Mouse (Mus musculus) forebrain, embryonic 16.5 days (tissue): ENCODE data around the gene Gm10638. TPM values are rescaled to one million over a fixed set of nuclear protein-coding genes. Genes with fewer than 3 reads are reported as not detected.

Experiments used
- ATAC-seq: fragments of 200-750 bp; cut with Nextera tagmentation; 2 replicates; pipeline ENCODE4 v1.8.0; 2017; ENCODE audit warnings: mild to moderate bottlenecking, moderate library complexity
- H3K27ac ChIP-seq: fragments of 300-500 bp; sonication (generic); 2 replicates; pipeline ENCODE4 v1.5.1; 2014; ENCODE audit warnings: low read length, control low read depth
- H3K27me3 ChIP-seq: fragments of 300-500 bp; sonication (generic); replicated peaks from 2 replicates; pipeline ENCODE4 v1.6.1; 2014; ENCODE audit warnings: low read length; ENCODE audit not compliant: control insufficient read depth, insufficient read depth
- H3K36me3 ChIP-seq: fragments of 300-500 bp; sonication (generic); 2 replicates; pipeline ENCODE4 v1.6.1; 2014; ENCODE audit not compliant: control insufficient read depth, insufficient read depth
- H3K4me1 ChIP-seq: fragments of 300-500 bp; sonication (generic); replicated peaks from 2 replicates; pipeline ENCODE4 v1.6.1; 2014; ENCODE audit warnings: low read length; ENCODE audit not compliant: control insufficient read depth, insufficient read depth
- H3K4me2 ChIP-seq: fragments of 300-500 bp; sonication (generic); 2 replicates; pipeline ENCODE4 v1.6.1; 2014; ENCODE audit warnings: mild to moderate bottlenecking, low read length, control low read depth
- H3K4me3 ChIP-seq: fragments of 300-500 bp; sonication (generic); replicated peaks from 2 replicates; pipeline ENCODE4 v1.5.1; 2014; ENCODE audit warnings: mild to moderate bottlenecking, low read length, control low read depth
- H3K9ac ChIP-seq: fragments of 300-500 bp; sonication (generic); replicated peaks from 2 replicates; pipeline ENCODE4 v1.6.1; 2014; ENCODE audit warnings: low read depth, low read length, control low read depth
- H3K9me3 ChIP-seq: fragments of 300-500 bp; sonication (generic); 2 replicates; pipeline ENCODE4 v1.6.1; 2016; ENCODE audit warnings: low read length; ENCODE audit not compliant: control insufficient read depth
- WGBS: fragments of 180-500 bp; shearing (Covaris S2); extraction: QIAGEN DNeasy Blood & Tissue Kit; methylation state at CpG from one replicate; pipeline ENCODE4 v1.1.7; 2014; 5-methylcytosine and 5-hydroxymethylcytosine counted together
- polyA plus RNA-seq: library from polyadenylated mRNA; unstranded; fragments of >200 nt; fragmentation: Nextera tagmentation; extraction: Ambion mirVana; gene quantifications from 2 replicates; pipeline ENCODE4 v1.2.1, GENCODE M21; 2015

Gene Gm10638
- polyA plus RNA-seq, 1 experiment from 2014 or later, result 6.8 TPM

DNA sequence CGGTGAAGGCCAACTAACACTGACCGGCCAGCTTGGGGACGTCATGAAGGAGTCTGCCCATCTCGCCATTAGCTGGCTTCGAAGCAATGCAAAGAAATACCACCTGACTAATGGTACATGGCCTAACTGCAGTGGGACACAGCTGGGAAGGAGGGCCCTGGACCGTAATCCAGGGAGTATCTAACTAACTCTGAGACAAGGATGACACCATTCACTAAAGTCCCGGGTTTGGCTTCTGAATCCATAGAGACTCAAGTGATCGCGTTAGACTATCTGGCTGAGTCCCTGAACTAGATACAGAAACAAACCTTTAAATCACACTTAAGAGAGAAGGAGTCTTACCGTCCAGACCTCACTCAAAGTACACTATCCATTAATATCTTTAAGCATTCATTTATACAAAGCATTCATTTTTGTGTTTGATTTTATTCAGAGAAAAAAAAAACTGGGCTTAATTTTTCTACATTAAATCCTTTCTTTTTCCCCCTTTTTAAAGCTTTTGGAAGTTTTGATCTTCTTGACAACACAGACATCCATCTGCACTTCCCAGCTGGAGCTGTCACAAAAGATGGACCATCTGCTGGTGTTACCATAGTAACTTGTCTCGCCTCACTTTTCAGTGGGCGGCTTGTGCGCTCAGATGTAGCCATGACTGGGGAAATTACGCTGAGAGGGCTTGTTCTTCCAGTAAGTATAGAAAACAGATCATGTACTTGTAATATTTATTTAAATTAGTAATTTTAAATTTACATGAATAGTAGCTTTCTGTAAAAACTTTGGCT is 31.9 kb upstream of the Gm10638 start:
- Histone ChIP-seq H3K9ac (no peak overlapping the region), H3K4me1 (peaks cover 26% of the 10 kb centered on the region), H3K4me2 (peak overlapping the region; percentile 8; the same call in 1 of the 2 replicates), H3K36me3 (peaks cover 2% of the 10 kb centered on the region; the same call in 1 of the 2 replicates), H3K27me3 (no peaks in the 10 kb centered on the region), H3K4me3 (no peak overlapping the region), H3K9me3 (no peaks in the 10 kb centered on the region), H3K27ac (peak overlapping the region; percentile 94)
- WGBS, result 47% methylated on average over 14 of the region's 14 CpGs
- ATAC-seq, result peak; percentile 94

DNA sequence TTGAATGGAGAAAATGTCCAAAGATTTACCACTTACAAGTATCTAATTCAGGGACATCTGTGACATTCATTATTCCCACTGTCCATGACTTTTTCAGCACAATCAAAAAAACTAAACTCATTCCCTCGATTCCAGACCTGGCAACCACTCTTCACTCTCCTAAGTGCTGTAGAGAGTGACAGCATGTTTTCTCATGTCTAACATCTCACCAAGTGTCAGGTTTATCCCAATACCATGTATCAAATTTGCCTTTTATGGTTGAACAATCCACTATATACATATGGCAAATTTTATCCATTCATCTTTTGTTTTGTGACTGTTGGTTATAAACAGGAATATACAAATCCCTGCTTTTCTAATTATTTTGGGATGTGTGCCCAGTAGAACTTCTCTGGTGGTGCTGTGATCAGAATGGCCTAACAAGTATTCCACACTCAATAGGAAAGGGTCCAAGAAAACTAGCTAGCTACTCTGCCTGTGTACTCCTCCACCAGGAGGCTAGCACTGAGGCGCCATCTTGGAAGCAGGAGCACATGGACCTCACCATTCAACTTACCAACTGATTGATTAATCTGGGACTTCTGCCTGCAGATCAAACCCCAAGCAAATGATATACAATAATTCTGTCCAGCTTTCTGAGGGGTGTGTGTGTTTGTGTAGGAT is 27.0 kb upstream of the Gm10638 start:
- Histone ChIP-seq H3K9ac (no peak overlapping the region), H3K4me2 (no peak overlapping the region), H3K4me3 (no peak overlapping the region), H3K4me1 (peaks cover 11% of the 10 kb centered on the region), H3K27me3 (no peaks in the 10 kb centered on the region), H3K27ac (no peak overlapping the region), H3K36me3 (peaks cover 5% of the 10 kb centered on the region; the same call in 1 of the 2 replicates), H3K9me3 (no peaks in the 10 kb centered on the region)
- WGBS, result 75% methylated on average over 2 of the region's 2 CpGs
- ATAC-seq, result no peak

DNA sequence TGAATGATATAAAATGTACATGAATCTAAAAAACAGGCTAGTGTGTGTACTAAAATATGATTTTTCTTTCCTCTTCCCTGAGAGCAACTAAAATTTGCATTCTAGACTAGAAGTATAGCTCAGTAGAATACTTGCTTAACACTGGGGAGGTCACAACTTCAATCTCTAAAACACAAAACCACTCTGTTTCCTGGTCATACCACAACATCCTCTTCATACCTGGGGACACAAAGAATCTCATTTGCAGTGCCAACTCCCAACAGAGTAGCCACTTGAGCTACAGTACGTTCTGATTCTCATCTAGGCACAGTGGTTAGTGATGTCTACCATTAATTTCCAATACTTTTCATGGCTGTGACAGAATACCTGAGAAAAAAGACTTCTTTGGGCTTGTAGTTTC is 26.1 kb upstream of the Gm10638 start:
- Histone ChIP-seq H3K4me2 (no peak overlapping the region), H3K9me3 (no peaks in the 10 kb centered on the region), H3K4me1 (peaks cover 7% of the 10 kb centered on the region), H3K27me3 (no peaks in the 10 kb centered on the region), H3K9ac (no peak overlapping the region), H3K4me3 (no peak overlapping the region), H3K36me3 (peaks cover 5% of the 10 kb centered on the region; the same call in 1 of the 2 replicates), H3K27ac (no peak overlapping the region)
- WGBS, result 90% methylated on average over 1 of the region's 1 CpGs
- ATAC-seq, result no peak

DNA sequence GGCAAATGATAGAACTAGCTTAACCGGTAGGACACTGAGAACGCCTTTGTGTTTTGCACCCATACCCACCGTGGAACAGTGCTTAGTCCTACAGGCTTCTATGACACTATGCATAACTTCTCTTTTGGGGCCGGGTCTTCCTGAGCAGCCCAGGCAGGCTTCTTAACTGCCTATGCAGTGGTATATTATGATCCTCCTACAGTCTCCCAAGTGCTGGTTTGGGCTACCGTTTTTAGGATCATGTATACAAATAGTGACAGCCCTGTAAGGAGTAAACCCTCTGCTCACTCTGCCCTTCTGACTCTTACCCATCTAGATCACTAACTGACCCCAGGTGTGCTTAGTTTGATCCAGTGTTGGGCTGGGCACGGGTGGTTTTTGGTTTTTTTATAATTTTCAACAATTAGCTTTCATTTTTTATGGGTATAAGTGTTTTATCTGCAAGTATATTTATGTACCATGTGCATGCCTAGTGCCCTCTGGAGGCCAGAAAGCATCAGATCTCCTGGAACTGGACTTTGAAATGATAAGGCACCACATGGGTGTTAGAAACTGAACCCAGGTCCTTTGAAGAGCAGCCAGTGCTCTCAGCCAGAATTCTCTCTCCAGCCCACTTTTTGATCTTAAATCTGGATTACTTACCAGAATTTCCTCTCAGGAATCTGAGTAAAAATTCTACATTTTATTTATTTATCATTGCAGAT is 24.6 kb upstream of the Gm10638 start:
- Histone ChIP-seq H3K9ac (no peak overlapping the region), H3K4me2 (no peak overlapping the region), H3K4me1 (no peaks in the 10 kb centered on the region), H3K27ac (no peak overlapping the region), H3K36me3 (peaks cover 2% of the 10 kb centered on the region; the same call in 1 of the 2 replicates), H3K9me3 (no peaks in the 10 kb centered on the region), H3K27me3 (no peaks in the 10 kb centered on the region), H3K4me3 (no peak overlapping the region)
- ATAC-seq, result no peak
- WGBS, result 95% methylated on average over 6 of the region's 6 CpGs

DNA sequence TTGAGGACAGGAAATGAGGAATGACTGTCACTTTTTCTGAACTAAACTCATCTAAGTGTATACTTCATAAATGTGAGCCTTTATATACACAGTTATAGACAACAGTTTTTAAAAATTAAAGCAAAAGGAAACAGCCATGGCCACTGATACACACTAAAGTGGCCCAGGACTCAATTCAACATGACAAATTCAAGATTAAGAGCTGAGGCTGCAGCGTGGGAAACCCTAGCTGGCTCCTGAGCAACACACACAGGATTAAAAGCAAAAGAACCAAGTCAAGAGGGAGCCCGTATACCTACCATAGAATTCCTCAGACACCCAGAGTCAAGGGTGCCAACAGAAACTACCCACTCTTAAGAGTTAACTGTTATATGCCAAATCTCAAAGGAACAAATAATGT is 24.0 kb upstream of the Gm10638 start:
- no peak for ATAC-seq
- H3K27ac ChIP-seq, result no peak overlapping the region
- 94% methylated on average over 2 of the region's 2 CpGs for WGBS

DNA sequence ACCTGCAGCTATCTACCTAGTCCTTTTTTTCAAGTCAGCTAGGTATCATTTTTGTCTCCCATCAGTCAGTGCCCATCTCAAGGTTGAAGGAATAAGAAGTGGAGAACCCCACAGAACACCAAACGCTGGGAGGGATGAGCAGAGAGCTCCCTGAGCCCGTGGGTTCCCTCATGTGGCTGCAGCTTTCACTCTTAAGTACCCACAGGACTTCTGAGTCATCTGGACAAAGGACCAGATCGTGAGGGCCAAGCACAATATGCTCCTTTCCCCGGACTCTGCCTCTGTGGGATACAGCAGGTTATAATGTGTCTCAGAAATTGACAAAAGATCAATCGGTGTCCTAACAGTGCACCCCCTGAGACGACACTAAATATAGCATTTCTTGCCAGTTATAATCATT is 18.5 kb upstream of the Gm10638 start:
- no peak overlapping the region for H3K4me2 ChIP-seq
- H3K27me3 ChIP-seq, result no peaks in the 10 kb centered on the region
- WGBS, result 65% methylated on average over 6 of the region's 6 CpGs
- H3K4me3 ChIP-seq, result no peak overlapping the region
- H3K27ac ChIP-seq, result no peak overlapping the region
- peaks cover 2% of the 10 kb centered on the region; the same call in 1 of the 2 replicates for H3K36me3 ChIP-seq
- no peak for ATAC-seq
- H3K9ac ChIP-seq, result no peak overlapping the region
- no peaks in the 10 kb centered on the region for H3K9me3 ChIP-seq
- H3K4me1 ChIP-seq, result peaks cover 29% of the 10 kb centered on the region

More for the DNA sequence above, 24.0 kb upstream of the Gm10638 start:
- Histone ChIP-seq H3K4me3 (no peak overlapping the region), H3K4me2 (no peak overlapping the region), H3K36me3 (peaks cover 2% of the 10 kb centered on the region; the same call in 1 of the 2 replicates), H3K4me1 (no peaks in the 10 kb centered on the region), H3K9me3 (no peaks in the 10 kb centered on the region), H3K27me3 (no peaks in the 10 kb centered on the region), H3K9ac (no peak overlapping the region)

DNA sequence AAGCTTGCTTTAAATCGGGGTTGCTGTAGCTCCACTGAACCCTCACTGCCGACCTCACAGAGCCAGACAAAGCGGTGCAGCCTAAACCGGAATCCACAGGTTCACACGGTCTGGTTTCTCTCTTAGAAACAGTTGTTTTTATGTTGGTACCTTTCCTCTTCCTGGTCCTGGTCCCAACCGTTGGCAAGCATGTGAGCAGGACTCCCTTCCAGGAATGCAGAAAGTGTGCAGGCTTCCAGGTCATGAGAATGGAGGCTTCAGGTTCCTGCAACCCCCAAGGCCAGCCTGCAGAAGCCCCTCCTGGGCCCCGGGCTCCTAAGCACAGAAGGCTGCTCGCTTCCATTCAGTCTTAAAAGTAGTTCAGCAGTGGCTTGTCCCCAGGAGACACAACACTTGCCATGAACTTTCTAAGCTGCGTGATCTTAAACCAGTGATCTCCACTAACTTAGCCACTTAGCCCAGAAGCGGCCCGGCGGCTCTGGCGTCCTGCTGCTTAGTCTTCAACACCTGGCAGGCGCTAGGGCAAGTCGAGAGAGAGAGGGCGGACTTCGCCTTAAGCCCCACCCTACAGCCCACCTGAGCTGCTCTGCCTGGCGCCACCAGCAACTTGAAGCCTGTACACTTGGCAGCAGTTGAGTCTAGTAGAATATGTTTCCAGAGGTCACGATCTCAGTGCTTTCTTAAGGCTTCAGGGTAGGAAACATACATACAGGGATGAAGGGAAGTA is 17.1 kb upstream of the Gm10638 start:
- Histone ChIP-seq H3K9me3 (no peaks in the 10 kb centered on the region), H3K4me1 (peaks cover 29% of the 10 kb centered on the region), H3K9ac (no peak overlapping the region), H3K36me3 (no peaks in the 10 kb centered on the region), H3K4me3 (no peak overlapping the region), H3K27ac (no peak overlapping the region), H3K27me3 (no peaks in the 10 kb centered on the region), H3K4me2 (no peak overlapping the region)
- no peak for ATAC-seq
- 70% methylated on average over 19 of the region's 19 CpGs for WGBS

DNA sequence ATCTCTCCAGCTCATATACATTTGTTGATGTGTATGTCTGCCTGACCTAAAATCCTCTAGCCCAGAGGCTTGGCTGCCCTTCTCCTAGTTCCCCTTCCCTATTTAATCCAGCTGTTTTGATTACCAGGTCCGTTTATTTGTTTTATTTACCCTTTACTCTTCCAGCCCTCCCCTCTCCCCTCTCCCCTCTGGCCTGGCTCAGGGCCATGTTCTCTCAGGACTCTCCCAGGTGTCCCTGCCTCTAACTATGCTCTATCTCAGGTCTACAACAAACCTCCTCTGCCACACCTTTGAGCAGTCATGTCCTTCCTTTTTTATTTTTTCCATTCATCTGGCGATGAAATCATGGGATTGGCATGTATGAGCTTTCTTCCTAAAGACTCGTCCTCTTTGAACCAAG is 15.2 kb upstream of the Gm10638 start:
- H3K9ac ChIP-seq, result no peak overlapping the region
- no peaks in the 10 kb centered on the region for H3K27me3 ChIP-seq
- peaks cover 39% of the 10 kb centered on the region for H3K4me1 ChIP-seq
- no peak overlapping the region for H3K4me3 ChIP-seq
- no peak overlapping the region for H3K4me2 ChIP-seq
- H3K9me3 ChIP-seq, result no peaks in the 10 kb centered on the region
- 36% methylated on average over 3 of the region's 3 CpGs for WGBS
- no peaks in the 10 kb centered on the region for H3K36me3 ChIP-seq
- H3K27ac ChIP-seq, result no peak overlapping the region; the same call in 1 of the 2 replicates
- no peak for ATAC-seq

DNA sequence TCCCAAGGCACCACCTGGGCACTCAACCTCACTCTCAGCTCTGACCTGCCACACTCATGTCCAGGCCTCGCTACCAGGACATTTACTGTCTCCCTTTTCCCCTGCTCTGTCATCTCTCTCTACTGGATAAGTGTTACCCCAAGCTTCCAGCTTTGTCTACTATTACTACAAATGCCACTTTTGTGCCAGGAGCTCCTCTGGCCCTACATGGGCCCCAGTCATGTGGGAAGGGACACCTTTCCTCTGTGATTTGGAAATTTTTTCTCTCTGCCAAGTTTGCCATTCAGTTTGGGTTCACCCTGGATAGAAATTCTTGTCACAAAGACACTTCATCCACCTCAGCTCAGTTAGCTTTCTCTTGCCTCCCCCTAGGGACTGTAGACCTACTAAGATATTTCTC is 14.6 kb upstream of the Gm10638 start:
- H3K27me3 ChIP-seq, result no peaks in the 10 kb centered on the region
- H3K27ac ChIP-seq, result no peak overlapping the region
- H3K4me3 ChIP-seq, result no peak overlapping the region
- H3K9me3 ChIP-seq, result no peaks in the 10 kb centered on the region
- no peak overlapping the region for H3K9ac ChIP-seq
- H3K4me2 ChIP-seq, result no peak overlapping the region
- peaks cover 45% of the 10 kb centered on the region for H3K4me1 ChIP-seq
- H3K36me3 ChIP-seq, result no peaks in the 10 kb centered on the region
- WGBS, result 93% methylated on average over 1 of the region's 1 CpGs
- no peak for ATAC-seq
